Mouse (Mus musculus) hindbrain, postnatal 0 days (tissue): ENCODE data around the gene Olfr484. TPM values are rescaled to one million over a fixed set of nuclear protein-coding genes. Genes with fewer than 3 reads are reported as not detected.
"Not testable (repeated sequence)": the region's sequence is repeated elsewhere in the genome, so short reads cannot be mapped to it uniquely, and the experiment has no call there.

Experiments used
- ATAC-seq: fragments of 200-750 bp; cut with Nextera tagmentation; 2 replicates; pipeline ENCODE4 v1.8.0; 2017; ENCODE audit warnings: mild to moderate bottlenecking, moderate TSS enrichment, moderate library complexity
- DNase-seq: peaks from one replicate; pipeline ENCODE4 v3.0.0-alpha.2; 2015; ENCODE audit warnings: low spot score
- H3K27ac ChIP-seq: fragments of 300-500 bp; sonication (generic); 2 replicates; pipeline ENCODE4 v1.5.1; 2014; ENCODE audit warnings: mild to moderate bottlenecking
- H3K27me3 ChIP-seq: fragments of 300-500 bp; sonication (generic); 2 replicates; pipeline ENCODE4 v1.6.1; 2014; ENCODE audit warnings: low read length, mixed read lengths; ENCODE audit not compliant: insufficient read depth
- H3K36me3 ChIP-seq: fragments of 300-500 bp; sonication (generic); 2 replicates; pipeline ENCODE4 v1.6.1; 2014; ENCODE audit warnings: low read length, mixed read lengths; ENCODE audit not compliant: insufficient read depth
- H3K4me1 ChIP-seq: fragments of 300-500 bp; sonication (generic); 2 replicates; pipeline ENCODE4 v1.6.1; 2014; ENCODE audit warnings: antibody characterized with exemption, low read length, mixed read lengths; ENCODE audit not compliant: insufficient read depth
- H3K4me2 ChIP-seq: fragments of 300-500 bp; sonication (generic); 2 replicates; pipeline ENCODE4 v1.6.1; 2014; ENCODE audit warnings: low read depth, mild to moderate bottlenecking, low read length, moderate library complexity, mixed read lengths
- H3K4me3 ChIP-seq: fragments of 300-500 bp; sonication (generic); 2 replicates; pipeline ENCODE4 v1.5.1; 2014; ENCODE audit warnings: low read length
- H3K9ac ChIP-seq: fragments of 300-500 bp; sonication (generic); replicated peaks from 2 replicates; pipeline ENCODE4 v1.6.1; 2014; ENCODE audit warnings: mild to moderate bottlenecking, low read length, moderate library complexity, mixed read lengths
- H3K9me3 ChIP-seq: fragments of 300-500 bp; sonication (generic); 2 replicates; pipeline ENCODE4 v1.6.1; 2016; ENCODE audit warnings: low read length, mixed read lengths
- CTCF ChIP-seq: IDR thresholded peaks from 2 replicates; pipeline ENCODE4 v1.5.1; 2016; ENCODE audit warnings: antibody characterized with exemption, control low read depth, low read depth
- WGBS: fragments of 180-500 bp; shearing (Covaris S2); extraction: QIAGEN DNeasy Blood & Tissue Kit; methylation state at CpG from one replicate; pipeline ENCODE4 v1.1.7; 2014; 5-methylcytosine and 5-hydroxymethylcytosine counted together
- polyA plus RNA-seq: library from polyadenylated mRNA; unstranded; fragments of >200 nt; fragmentation: Nextera tagmentation; extraction: Ambion mirVana; gene quantifications from 2 replicates; pipeline ENCODE4 v1.2.1, GENCODE M21; 2015
- total RNA-seq: library from RNA; depleted of rRNA; stranded (reverse); fragments of >200 nt; gene quantifications from 2 replicates; pipeline ENCODE4 v1.2.3, GENCODE M21; 2014; rRNA removed

Olfr484 gene
- total RNA-seq = not detected in 2 replicates
- polyA plus RNA-seq = not detected in 2 replicates

GRCm38 (mm10) chr7:108127349-108127748, at the start of gene Olfr484:
Gene Olfr484, minus strand, starts transcription at chr7:108127449.
- H3K27me3 ChIP-seq = no peaks in the 10 kb centered on the region
- no peak within 1 kb of the TSS for H3K9ac ChIP-seq
- no peak within 1 kb of the TSS for H3K4me2 ChIP-seq
- H3K4me3 ChIP-seq = no peak within 1 kb of the TSS
- no peaks in the 10 kb centered on the region for H3K9me3 ChIP-seq
- no peaks in the 10 kb centered on the region for H3K36me3 ChIP-seq
- no peak within 1 kb of the TSS for H3K27ac ChIP-seq
- H3K4me1 ChIP-seq = no peaks in the 10 kb centered on the region
- TF ChIP-seq CTCF = no peak
- DNase-seq (no peak), ATAC-seq (no peak)

DNA sequence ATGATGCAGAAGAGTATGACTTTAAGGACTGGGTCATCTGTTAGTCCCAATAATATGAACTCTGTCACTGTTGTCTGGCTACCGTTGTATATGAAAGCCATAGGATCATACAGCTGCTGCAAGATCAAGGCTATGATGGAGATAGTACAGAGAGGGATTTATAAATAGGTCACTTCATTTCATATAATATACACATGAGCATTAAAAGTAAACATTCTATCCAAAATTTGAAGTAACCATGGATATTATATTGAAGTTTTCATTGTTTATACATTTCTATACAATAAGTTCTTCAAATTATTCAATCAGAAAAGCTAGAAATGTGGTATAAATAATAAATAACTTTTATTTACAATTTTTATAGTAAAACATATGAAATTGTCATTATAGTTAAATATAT, 45.4 kb upstream of the Olfr484 start, which contains the start of gene Olfr486:
Gene Olfr486, minus strand, starts transcription at position 101 of the 400 bp plus-strand sequence.
- H3K27me3 ChIP-seq, H3K27ac ChIP-seq, H3K9ac ChIP-seq, H3K9me3 ChIP-seq, H3K4me3 ChIP-seq, ATAC-seq, H3K4me2 ChIP-seq, H3K36me3 ChIP-seq, H3K4me1 ChIP-seq, DNase-seq: not testable (repeated sequence)
- WGBS = 96% methylated on average over 1 of the region's 1 CpGs

DNA sequence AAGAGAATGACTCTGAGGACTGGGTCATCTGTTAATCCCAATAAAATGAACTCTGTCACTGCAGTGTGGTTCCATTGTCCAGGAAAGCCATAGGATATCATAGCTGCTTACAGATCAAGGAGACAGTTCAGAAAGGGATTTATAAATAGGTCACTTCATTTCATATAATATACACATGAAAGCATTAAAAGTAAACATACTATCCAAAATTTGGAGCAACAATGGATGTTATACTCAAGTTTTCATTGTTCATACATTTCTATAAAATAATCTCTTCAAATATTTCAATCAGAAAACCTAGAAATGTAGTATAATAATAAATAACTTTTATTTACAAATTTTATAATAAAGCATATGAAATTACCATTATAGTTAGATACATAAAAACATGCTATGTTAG, 32.5 kb upstream of the Olfr484 start, which contains the start of gene Olfr485:
Gene Olfr485, minus strand, starts transcription at position 101 of the 400 bp plus-strand sequence.
- H3K27ac ChIP-seq = no peak within 1 kb of the TSS
- H3K27me3 ChIP-seq = no peaks in the 10 kb centered on the region
- H3K4me1 ChIP-seq = no peaks in the 10 kb centered on the region
- DNase-seq (no peak), ATAC-seq (no peak)
- TF ChIP-seq CTCF = no peak
- H3K9me3 ChIP-seq = no peaks in the 10 kb centered on the region
- H3K36me3 ChIP-seq = no peaks in the 10 kb centered on the region
- H3K4me3 ChIP-seq = no peak within 1 kb of the TSS
- H3K9ac ChIP-seq = no peak within 1 kb of the TSS
- no peak within 1 kb of the TSS for H3K4me2 ChIP-seq

- no peaks in the 10 kb centered on the region for H3K9me3 ChIP-seq
These were observed 5.8 kb downstream of the Olfr484 start for GRCm38 (mm10) chr7:108121416-108121815.

GRCm38 (mm10) chr7:108120681-108121080, 6.6 kb downstream of the Olfr484 start:
- H3K27me3 ChIP-seq = no peaks in the 10 kb centered on the region
- TF ChIP-seq CTCF = no peak
- DNase-seq = no peak
- 5% methylated on average over 1 of the region's 1 CpGs for WGBS
- no peak overlapping the region for H3K9ac ChIP-seq
- H3K4me3 ChIP-seq = no peak overlapping the region
- H3K4me2 ChIP-seq = no peak overlapping the region
- no peak overlapping the region for H3K27ac ChIP-seq
- no peaks in the 10 kb centered on the region for H3K4me1 ChIP-seq
- H3K9me3 ChIP-seq = no peaks in the 10 kb centered on the region
- ATAC-seq = no peak
- H3K36me3 ChIP-seq = no peaks in the 10 kb centered on the region

More at GRCm38 (mm10) chr7:108121416-108121815, 5.8 kb downstream of the Olfr484 start:
- H3K27me3 ChIP-seq = no peaks in the 10 kb centered on the region
- no peaks in the 10 kb centered on the region for H3K4me1 ChIP-seq
- no peak overlapping the region for H3K4me2 ChIP-seq
- no peak overlapping the region for H3K9ac ChIP-seq
- H3K27ac ChIP-seq = no peak overlapping the region
- no peak for ATAC-seq
- DNase-seq = no peak
- no peak overlapping the region for H3K4me3 ChIP-seq
- no peak for TF ChIP-seq CTCF
- no peaks in the 10 kb centered on the region for H3K36me3 ChIP-seq
- WGBS = 77% methylated on average over 1 of the region's 1 CpGs

- no peak for TF ChIP-seq CTCF
- WGBS = 83% methylated on average over 1 of the region's 1 CpGs
- no peaks in the 10 kb centered on the region for H3K9me3 ChIP-seq
- no peaks in the 10 kb centered on the region for H3K4me1 ChIP-seq
- no peaks in the 10 kb centered on the region for H3K36me3 ChIP-seq
- ATAC-seq (no peak), DNase-seq (no peak)
- H3K4me3 ChIP-seq = no peak within 1 kb of the TSS
- H3K27me3 ChIP-seq = no peaks in the 10 kb centered on the region
- H3K9ac ChIP-seq = no peak within 1 kb of the TSS
- no peak within 1 kb of the TSS for H3K4me2 ChIP-seq
- no peak within 1 kb of the TSS for H3K27ac ChIP-seq
These were observed 26.7 kb downstream of the Olfr484 start, which contains the start of gene Olfr483 for GRCm38 (mm10) chr7:108100549-108100948. Gene Olfr483, plus strand, starts transcription at chr7:108100849.

GRCm38 (mm10) chr7:108097486-108097885, 29.8 kb downstream of the Olfr484 start, which contains the start of gene Olfr482:
Gene Olfr482, minus strand, starts transcription at chr7:108097586.
- no peaks in the 10 kb centered on the region for H3K27me3 ChIP-seq
- H3K36me3 ChIP-seq = no peaks in the 10 kb centered on the region
- TF ChIP-seq CTCF = no peak
- no peak for ATAC-seq
- no peak within 1 kb of the TSS for H3K4me3 ChIP-seq
- H3K4me2 ChIP-seq = no peak within 1 kb of the TSS
- H3K9me3 ChIP-seq = no peaks in the 10 kb centered on the region
- H3K27ac ChIP-seq = no peak within 1 kb of the TSS
- no peak within 1 kb of the TSS for H3K9ac ChIP-seq
- WGBS = 78% methylated on average over 1 of the region's 1 CpGs
- DNase-seq = no peak
- H3K4me1 ChIP-seq = no peaks in the 10 kb centered on the region
